Mouse (Mus musculus) MEL (cell line): ENCODE results near the gene Tedc1. TPM values are rescaled to one million over a fixed set of nuclear protein-coding genes. Genes with fewer than 3 reads are reported as not detected.

Experiments used
- DNase-seq: peaks from one replicate; pipeline ENCODE4 v3.0.0; 2011; ENCODE audit warnings: low read depth, low spot score
- H3K27ac ChIP-seq: 2 replicates; pipeline ENCODE4 v1.5.1; 2012; ENCODE audit warnings: low read depth, mild to moderate bottlenecking, control low read depth, low read length, moderate library complexity; ENCODE audit not compliant: control insufficient read depth
- H3K27me3 ChIP-seq, 2 experiments: fragments of 150-350 bp in 1 of 2; sonication (generic) in 1 of 2; 2 replicates each; pipeline ENCODE4 v1.6.1; 2012; ENCODE audit warnings: low read length in 2 of 2, mild to moderate bottlenecking in 2 of 2, improper control_type of control experiment in 1 of 2, moderate library complexity in 1 of 2; ENCODE audit not compliant: insufficient read depth in 2 of 2, control insufficient read depth in 1 of 2
- H3K36me3 ChIP-seq, 2 experiments: 2 replicates each; pipeline ENCODE4 v1.6.1; 2012 to 2014; ENCODE audit warnings: low read length in 2 of 2, improper control_type of control experiment in 1 of 2, inconsistent platforms in 1 of 2, mild to moderate bottlenecking in 1 of 2; ENCODE audit not compliant: insufficient read depth in 2 of 2, control insufficient read depth in 1 of 2
- H3K4me1 ChIP-seq, 2 experiments: fragments of 150-350 bp in 1 of 2; sonication (generic) in 1 of 2; 2 replicates each; pipeline ENCODE4 v1.6.1; 2012; ENCODE audit warnings: low read length in 2 of 2, improper control_type of control experiment in 1 of 2, mild to moderate bottlenecking in 1 of 2; ENCODE audit not compliant: insufficient read depth in 2 of 2, control insufficient read depth in 1 of 2
- H3K4me3 ChIP-seq, 2 experiments: fragments of 150-350 bp in 1 of 2; sonication (generic) in 1 of 2; 2 replicates each; pipeline ENCODE4 v1.5.1; 2012; ENCODE audit warnings: low read depth in 2 of 2, low read length in 2 of 2, mild to moderate bottlenecking in 2 of 2, moderate library complexity in 2 of 2, control low read depth in 1 of 2, improper control_type of control experiment in 1 of 2; ENCODE audit not compliant: control insufficient read depth in 1 of 2, insufficient read depth in 1 of 2
- H3K79me2 ChIP-seq: 2 replicates; pipeline ENCODE4 v1.6.1; 2012; ENCODE audit warnings: mild to moderate bottlenecking, low read length, moderate library complexity; ENCODE audit not compliant: control insufficient read depth, poor library complexity, insufficient read depth
- H3K9ac ChIP-seq: 2 replicates; pipeline ENCODE4 v1.6.1; 2012; ENCODE audit warnings: low read depth, mild to moderate bottlenecking, control low read depth, low read length, moderate library complexity; ENCODE audit not compliant: control insufficient read depth, poor library complexity, severe bottlenecking
- H3K9me3 ChIP-seq: fragments of 150-350 bp; sonication (generic); replicated peaks from 2 replicates; pipeline ENCODE4 v1.6.1; 2012; ENCODE audit warnings: mild to moderate bottlenecking, low read length, improper control_type of control experiment, moderate library complexity; ENCODE audit not compliant: insufficient read depth
- BHLHE40 ChIP-seq: IDR thresholded peaks from 2 replicates; pipeline ENCODE4 v1.6.1; 2012; ENCODE audit warnings: low read depth, mild to moderate bottlenecking, inconsistent platforms, low read length, improper control_type of control experiment, borderline replicate concordance
- CHD2 ChIP-seq: IDR thresholded peaks from 2 replicates; pipeline ENCODE4 v1.6.1; 2011; ENCODE audit warnings: low read length, improper control_type of control experiment
- CTCF ChIP-seq, 3 experiments: IDR thresholded peaks in 2 of 3; conservative IDR thresholded peaks in 1 of 3; 2 replicates each; pipeline ENCODE4 v1.5.1; 2011 to 2012; ENCODE audit warnings: low read length in 3 of 3, low read depth in 2 of 3, mild to moderate bottlenecking in 2 of 3, improper control_type of control experiment in 1 of 3, inconsistent platforms in 1 of 3, mixed read lengths in 1 of 3, moderate library complexity in 1 of 3; ENCODE audit not compliant: control insufficient read depth in 1 of 3, insufficient read depth in 1 of 3, poor library complexity in 1 of 3, severe bottlenecking in 1 of 3
- E2F4 ChIP-seq: IDR thresholded peaks from 2 replicates; pipeline ENCODE4 v1.6.1; 2011; ENCODE audit warnings: low read depth, low read length, improper control_type of control experiment, borderline replicate concordance
- ELF1 ChIP-seq: IDR thresholded peaks from 2 replicates; pipeline ENCODE4 v1.6.1; 2014; ENCODE audit warnings: low read depth, mild to moderate bottlenecking, inconsistent platforms, low read length, improper control_type of control experiment, moderate library complexity
- EP300 ChIP-seq, 2 experiments: IDR thresholded peaks; 2 replicates each; pipeline ENCODE4 v1.6.1; 2011; ENCODE audit warnings: improper control_type of control experiment in 2 of 2, low read length in 2 of 2, low read depth in 1 of 2, mild to moderate bottlenecking in 1 of 2
- ETS1 ChIP-seq: IDR thresholded peaks from 2 replicates; pipeline ENCODE4 v1.6.1; 2012; ENCODE audit warnings: low read depth, mild to moderate bottlenecking, inconsistent platforms, low read length, improper control_type of control experiment, moderate library complexity
- GABPA ChIP-seq: IDR thresholded peaks from 2 replicates; pipeline ENCODE4 v1.6.1; 2012; ENCODE audit warnings: low read depth, mild to moderate bottlenecking, inconsistent platforms, low read length, improper control_type of control experiment, moderate library complexity
- GATA1 ChIP-seq: IDR thresholded peaks from 2 replicates; pipeline ENCODE4 v1.6.1; 2011; ENCODE audit warnings: low read depth, low read length, improper control_type of control experiment
- JUND ChIP-seq: IDR thresholded peaks from 2 replicates; pipeline ENCODE4 v1.6.1; 2011; ENCODE audit warnings: low read depth, mild to moderate bottlenecking, improper control_type of control experiment, low read length
- MEF2A ChIP-seq: IDR thresholded peaks from 2 replicates; pipeline ENCODE4 v1.6.1; 2014; ENCODE audit warnings: low read depth, mild to moderate bottlenecking, inconsistent platforms, low read length, improper control_type of control experiment; ENCODE audit not compliant: poor library complexity, insufficient replicate concordance, severe bottlenecking; ENCODE audit errors: extremely low read depth
- MXI1 ChIP-seq: IDR thresholded peaks from 2 replicates; pipeline ENCODE4 v1.6.1; 2011; ENCODE audit warnings: mild to moderate bottlenecking, low read depth, low read length, improper control_type of control experiment
- MYB ChIP-seq: IDR thresholded peaks from 2 replicates; pipeline ENCODE4 v1.6.1; 2011; ENCODE audit warnings: mild to moderate bottlenecking, low read depth, low read length, improper control_type of control experiment
- MYC ChIP-seq: IDR thresholded peaks from 2 replicates; pipeline ENCODE4 v1.6.1; 2011; ENCODE audit warnings: low read depth, mild to moderate bottlenecking, low read length, improper control_type of control experiment, moderate library complexity
- NELFE ChIP-seq: IDR thresholded peaks from 2 replicates; pipeline ENCODE4 v1.6.1; 2011; ENCODE audit warnings: low read depth, low read length, improper control_type of control experiment
- NRF1 ChIP-seq: IDR thresholded peaks from 2 replicates; pipeline ENCODE4 v1.6.1; 2014; ENCODE audit warnings: low read depth, mild to moderate bottlenecking, inconsistent platforms, low read length, improper control_type of control experiment, moderate library complexity; ENCODE audit not compliant: poor library complexity, insufficient read depth, severe bottlenecking
- POLR2A ChIP-seq, 2 experiments: IDR thresholded peaks; 2 replicates each; pipeline ENCODE4 v1.6.1; 2011 to 2012; ENCODE audit warnings: low read length in 2 of 2, mild to moderate bottlenecking in 2 of 2, control low read depth in 1 of 2, improper control_type of control experiment in 1 of 2, low read depth in 1 of 2, moderate library complexity in 1 of 2; ENCODE audit not compliant: control insufficient read depth in 1 of 2, insufficient read depth in 1 of 2, poor library complexity in 1 of 2
- RCOR1 ChIP-seq: IDR thresholded peaks from 2 replicates; pipeline ENCODE4 v1.6.1; 2012; ENCODE audit warnings: low read depth, mild to moderate bottlenecking, inconsistent platforms, low read length, improper control_type of control experiment
- SIN3A ChIP-seq: IDR thresholded peaks from 2 replicates; pipeline ENCODE4 v1.6.1; 2012; ENCODE audit warnings: low read length, improper control_type of control experiment, inconsistent platforms
- SMC3 ChIP-seq: IDR thresholded peaks from 2 replicates; pipeline ENCODE4 v1.6.1; 2011; ENCODE audit warnings: low read depth, low read length, improper control_type of control experiment
- TCF12 ChIP-seq: IDR thresholded peaks from 2 replicates; pipeline ENCODE4 v1.6.1; 2014; ENCODE audit warnings: low read depth, mild to moderate bottlenecking, inconsistent platforms, low read length, improper control_type of control experiment, moderate library complexity
- UBTF ChIP-seq: IDR thresholded peaks from 2 replicates; pipeline ENCODE4 v1.6.1; 2012; ENCODE audit warnings: low read depth, mild to moderate bottlenecking, inconsistent platforms, low read length, improper control_type of control experiment, moderate library complexity, borderline replicate concordance; ENCODE audit not compliant: insufficient read depth
- USF2 ChIP-seq, 2 experiments: IDR thresholded peaks; 2 replicates each; pipeline ENCODE4 v1.6.1; 2011 to 2012; ENCODE audit warnings: improper control_type of control experiment in 2 of 2, low read length in 2 of 2, borderline replicate concordance in 1 of 2, inconsistent platforms in 1 of 2, low read depth in 1 of 2, mild to moderate bottlenecking in 1 of 2; ENCODE audit not compliant: insufficient read depth in 1 of 2
- ZKSCAN1 ChIP-seq: IDR thresholded peaks from 2 replicates; pipeline ENCODE4 v1.6.1; 2012; ENCODE audit warnings: low read depth, mild to moderate bottlenecking, inconsistent platforms, low read length, improper control_type of control experiment, moderate library complexity
- ZNF384 ChIP-seq: IDR thresholded peaks from 2 replicates; pipeline ENCODE4 v1.6.1; 2012; ENCODE audit warnings: low read depth, mild to moderate bottlenecking, inconsistent platforms, low read length, improper control_type of control experiment
- polyA plus RNA-seq, 2 experiments: library from polyadenylated mRNA; stranded (reverse) in 1 of 2; unstranded in 1 of 2; fragments of >175 nt in 1 of 2; fragments of >200 nt in 1 of 2; gene quantifications; 2 replicates each; pipeline versions ENCODE4 v1.2.1 to v1.2.4; 2012; ENCODE audit warnings: low replicate concordance in 2 of 2, low read depth in 1 of 2; ENCODE audit not compliant: insufficient read length in 2 of 2, insufficient read depth in 1 of 2, missing spikeins in 1 of 2
- total RNA-seq: library from RNA; depleted of rRNA; stranded (reverse); fragments of 300-350 nt; gene quantifications from 2 replicates; pipeline ENCODE4 v1.2.3, GENCODE M21; 2012

Gene Tedc1
- total and polyA plus RNA-seq, 3 experiments = 50.7 to 74.7 TPM; not detected in 1

GRCm38 (mm10) chr12:113212326-113212924 is 56.2 kb downstream of the Tedc1 start (continued):
- TF ChIP-seq BHLHE40 (peak; percentile 34; the same call in 1 of the 2 replicates), E2F4 (no peak), ELF1 (peak; percentile 55; the same call in 1 of the 2 replicates)

- peak; percentile 64 for DNase-seq
- Histone ChIP-seq H3K9me3 (no peaks in the 10 kb centered on the region), H3K79me2 (peaks cover 17% of the 10 kb centered on the region), H3K36me3 (peaks cover 3 to 25% of the 10 kb centered on the region in 2 experiments), H3K4me1 (peaks cover 22 to 44% of the 10 kb centered on the region in 2 experiments), H3K27me3 (no peaks in the 10 kb centered on the region), H3K27ac (peak overlapping the region; percentile 71), H3K4me3 (peak overlapping the region; percentile 3 to 67; a peak in 2 of 4 replicates), H3K9ac (peak overlapping the region; percentile 15; the same call in 1 of the 2 replicates)
- TF ChIP-seq NELFE (no peak), POLR2A (IDR thresholded peaks at IDR 0.05; ENCODE audit: control insufficient read depth in 1 of 2, insufficient read depth in 1 of 2, low read depth in 1 of 2, low read length in 2 of 2, poor library complexity in 1 of 2) (0 out of 4 replicates have a peak, but pooled peaks of 1 of the 2 experiments have one; percentile 5)
These were observed 57.0 kb downstream of the Tedc1 start for GRCm38 (mm10) chr12:113213226-113213625.

GRCm38 (mm10) chr12:113214072-113214808 is 58.0 kb downstream of the Tedc1 start:
- peak; percentile 92 for DNase-seq
- peaks cover 0 to 25% of the 10 kb centered on the region in 2 experiments; a peak in 2 of 4 replicates for H3K36me3 ChIP-seq
- peak overlapping the region; percentile 90 for H3K27ac ChIP-seq
- no peaks in the 10 kb centered on the region for H3K27me3 ChIP-seq
- peaks cover 13% of the 10 kb centered on the region for H3K79me2 ChIP-seq
- H3K4me1 ChIP-seq = peaks cover 22 to 44% of the 10 kb centered on the region in 2 experiments
- H3K9ac ChIP-seq = peak overlapping the region; percentile 75
- no peaks in the 10 kb centered on the region for H3K9me3 ChIP-seq
- H3K4me3 ChIP-seq = peak overlapping the region; percentile 52 to 67
- TF ChIP-seq POLR2A (IDR thresholded peaks at IDR 0.05; ENCODE audit: control insufficient read depth in 1 of 2, insufficient read depth in 1 of 2, low read depth in 1 of 2, low read length in 2 of 2, poor library complexity in 1 of 2) (peak in 1 of 2 experiments; percentile 79; a peak in 2 of 4 replicates), E2F4 (no peak), MEF2A (no peak), SIN3A (peak; percentile 61; the same call in 1 of the 2 replicates), ZNF384 (no peak), SMC3 (no peak), MXI1 (peak; percentile 81; the same call in 1 of the 2 replicates), CTCF (IDR thresholded peaks at IDR 0.05 in 2 of 3, conservative IDR thresholded peaks at IDR 0.05 in 1 of 3; ENCODE audit: control insufficient read depth in 1 of 3, insufficient read depth in 1 of 3, low read depth in 2 of 3, low read length in 3 of 3, poor library complexity in 1 of 3, severe bottlenecking in 1 of 3) (no peak), RCOR1 (no peak), NRF1 (no peak), UBTF (peak; percentile 83; the same call in 1 of the 2 replicates), JUND (no peak), CHD2 (no peak), ETS1 (no peak), MYB (no peak), MYC (0 out of 2 replicates have a peak, but pooled peaks have one; percentile 11), USF2 (IDR thresholded peaks at IDR 0.05; ENCODE audit: borderline replicate concordance in 1 of 2, insufficient read depth in 1 of 2, low read depth in 1 of 2, low read length in 2 of 2) (no peak), TCF12 (peak; percentile 33; the same call in 1 of the 2 replicates), GATA1 (no peak; the same call in 1 of the 2 replicates), GABPA (no peak), EP300 (IDR thresholded peaks at IDR 0.05; ENCODE audit: low read depth in 1 of 2, low read length in 2 of 2) (peak; percentile 14 to 37; a peak in 3 of 4 replicates), ZKSCAN1 (no peak)
